Mouse (Mus musculus): ENCODE measurements around the gene Mfap1a. TPM values are rescaled to one million over a fixed set of nuclear protein-coding genes. Genes with fewer than 3 reads are reported as not detected.

Mfap1a gene
- total and polyA plus RNA-seq, 3 experiments, result 0.79 to 37.3 (median 30.0) TPM

Small RNAs within 50 kb of the gene (microRNA-seq; reads per million reads assigned to microRNA genes)
- gene Gm22953, result 0 reads per million in 2 experiments

Other genes with a start within 250 kb of the Mfap1a start
- gene Trp53bp1, start 235.3 kb downstream of the Mfap1a start, total RNA-seq (2021), result 10 to 100 TPM; 52.2 to 67.9 TPM
- gene Trp53bp1, start 235.3 kb downstream of the Mfap1a start, polyA plus RNA-seq (2012; rRNA removed), result 25.1 and 33.4 TPM in 2 replicates
- 10 to 100 TPM in 1 of 2 experiments, 1 to 10 TPM in 1; 5.1 to 12.1 TPM for gene Map1a, start 217.1 kb downstream of the Mfap1a start, total RNA-seq (2021)
- 2.4 and 4.2 TPM in 2 replicates for gene Map1a, start 217.1 kb downstream of the Mfap1a start, polyA plus RNA-seq (2012; rRNA removed)
- 10 to 100 TPM; 51.4 to 56.9 TPM for gene Ppip5k1, start 151.3 kb downstream of the Mfap1a start, total RNA-seq (2021)
- gene Ppip5k1, start 151.3 kb downstream of the Mfap1a start, polyA plus RNA-seq (2012; rRNA removed), result 36.7 and 41.0 TPM in 2 replicates
- 10 to 100 TPM in 1 of 2 experiments, 1 to 10 TPM in 1; 6.9 to 14.2 TPM for gene Ckmt1, start 149.0 kb downstream of the Mfap1a start, total RNA-seq (2021)
- 9.2 and 11.5 TPM in 2 replicates for gene Ckmt1, start 149.0 kb downstream of the Mfap1a start, polyA plus RNA-seq (2012; rRNA removed)
- gene Strc, start 119.5 kb downstream of the Mfap1a start, total RNA-seq (2021), result under 1 TPM in 1 of 2 experiments, not detected in 1; 0.31 TPM
- 0.07 and 0.16 TPM in 2 replicates for gene Strc, start 119.5 kb downstream of the Mfap1a start, polyA plus RNA-seq (2012; rRNA removed)
- gene Pdia3, start 92.9 kb downstream of the Mfap1a start, total RNA-seq (2021), result 100 to 1,000 TPM; 385 to 421 TPM
- gene Pdia3, start 92.9 kb downstream of the Mfap1a start, polyA plus RNA-seq (2012; rRNA removed), result 1,644 and 2,044 TPM in 2 replicates
- gene Catsper2, start 92.9 kb downstream of the Mfap1a start, total RNA-seq (2021), result 1 to 10 TPM; 1.5 to 2.4 TPM
- 0.65 and 0.95 TPM in 2 replicates for gene Catsper2, start 92.9 kb downstream of the Mfap1a start, polyA plus RNA-seq (2012; rRNA removed)
- gene Ell3, start 62.4 kb downstream of the Mfap1a start, total RNA-seq (2021), result under 1 TPM; 0.35 to 0.63 TPM
- 0.20 and 0.23 TPM in 2 replicates for gene Ell3, start 62.4 kb downstream of the Mfap1a start, polyA plus RNA-seq (2012; rRNA removed)
- gene Serf2, start 57.5 kb downstream of the Mfap1a start, total RNA-seq (2021), result 100 to 1,000 TPM; 272 to 371 TPM
- 275 and 332 TPM in 2 replicates for gene Serf2, start 57.5 kb downstream of the Mfap1a start, polyA plus RNA-seq (2012; rRNA removed)
- 10 to 100 TPM; 15.7 to 25.5 TPM for gene Hypk, start 53.4 kb downstream of the Mfap1a start, total RNA-seq (2021)
- 2.2 and 3.0 TPM in 2 replicates for gene Hypk, start 53.4 kb downstream of the Mfap1a start, polyA plus RNA-seq (2012; rRNA removed)
- under 1 TPM in 1 of 2 experiments, not detected in 1; 0.21 TPM for gene Serinc4, start 49.9 kb downstream of the Mfap1a start, total RNA-seq (2021)
- 0.16 and 0.20 TPM in 2 replicates for gene Serinc4, start 49.9 kb downstream of the Mfap1a start, polyA plus RNA-seq (2012; rRNA removed)
- 10 to 100 TPM; 37.2 to 38.7 TPM for gene Mfap1b, start 32.6 kb downstream of the Mfap1a start, total RNA-seq (2021)
- 0.89 and 0.98 TPM in 2 replicates for gene Mfap1b, start 32.6 kb downstream of the Mfap1a start, polyA plus RNA-seq (2012; rRNA removed)
- gene Wdr76, start 58 bp upstream of the Mfap1a start, total RNA-seq (2021), result 1 to 10 TPM; 2.6 to 5.4 TPM
- 0.46 and 0.66 TPM in 2 replicates for gene Wdr76, start 58 bp upstream of the Mfap1a start, polyA plus RNA-seq (2012; rRNA removed)

Data from adrenal gland, adult 2 months (tissue).